Mouse (Mus musculus) urinary bladder, postnatal 4 days (tissue): ENCODE measurements around the gene Tmem190.
"Not testable (repeated sequence)": the region's sequence is repeated elsewhere in the genome, so short reads cannot be mapped to it uniquely, and the experiment has no call there.

Experiments used
- DNase-seq, 2 experiments: peaks; one replicate each; pipeline ENCODE4 v3.0.0; 2021 to 2022; ENCODE audit warnings: low spot score in 2 of 2

Tmem190 gene

DNA sequence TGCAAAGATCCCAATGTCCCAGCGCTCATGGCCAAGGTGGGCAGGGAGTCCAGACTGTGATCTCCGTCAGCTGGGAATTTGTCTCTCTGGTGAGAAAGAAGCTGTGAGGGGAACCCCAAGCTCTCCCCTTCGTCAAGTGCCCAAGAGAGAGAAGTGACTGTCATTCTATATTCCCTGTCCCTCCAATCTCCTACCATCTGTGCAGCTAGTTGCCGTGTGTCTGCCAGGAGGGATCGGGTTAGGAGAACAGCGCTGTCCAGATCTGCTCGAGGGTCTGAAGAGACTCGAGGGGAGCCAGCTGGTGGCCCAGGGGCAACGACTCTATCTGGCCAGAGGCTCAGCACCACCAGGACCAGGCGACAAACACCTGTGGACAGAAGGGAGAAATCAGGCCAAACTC is 6.6 kb upstream of the Tmem190 start:
- no peak for DNase-seq

DNA sequence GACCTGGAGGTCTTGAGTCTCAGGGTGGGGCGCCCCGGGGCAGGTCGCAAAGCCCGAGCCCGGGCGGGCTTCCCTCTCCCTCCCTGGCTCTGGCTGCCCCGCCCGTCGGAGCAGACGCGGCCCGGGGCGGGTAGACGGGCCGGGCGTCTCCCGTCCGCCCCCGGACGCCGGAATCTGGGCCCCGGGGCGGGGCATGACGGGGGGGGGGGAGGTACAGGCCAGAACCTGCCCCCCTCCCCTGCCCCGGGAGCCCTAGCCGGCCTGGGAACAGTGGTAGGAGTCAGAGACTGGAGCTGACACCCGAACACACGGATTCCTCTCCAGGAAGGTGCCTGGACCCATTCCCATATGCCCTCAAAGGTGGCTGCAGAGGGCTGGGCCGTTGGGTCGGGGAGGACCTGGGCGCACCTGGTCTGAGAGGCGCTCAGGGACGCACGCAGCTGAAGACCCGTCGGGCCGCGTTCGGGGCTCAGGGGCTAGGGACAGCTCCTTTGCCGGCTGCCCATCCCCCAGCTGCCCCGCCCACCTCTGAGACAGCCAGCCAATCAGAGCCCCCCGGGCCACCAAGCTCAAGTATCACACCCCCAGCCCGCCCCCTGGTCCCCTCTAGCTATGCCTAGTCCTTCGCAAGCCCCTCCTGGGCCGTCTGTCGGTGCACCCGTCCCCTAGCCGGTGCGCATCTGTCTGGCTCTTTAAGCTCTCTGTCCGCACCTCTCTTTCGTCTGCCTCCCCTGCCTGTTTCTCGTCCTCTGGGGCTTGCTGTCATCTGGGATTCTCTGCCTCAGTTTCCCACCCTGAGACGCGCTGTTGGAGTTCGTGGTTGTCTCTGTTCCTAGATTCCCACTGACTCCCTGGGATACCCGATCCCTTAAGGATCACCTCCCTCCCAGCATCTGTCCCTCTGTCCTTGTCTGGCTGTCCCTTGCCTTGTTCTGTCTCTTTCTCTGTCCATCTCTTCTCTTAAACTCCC is 5.6 kb upstream of the Tmem190 start:
- peak; percentile 63 to 81 for DNase-seq

DNA sequence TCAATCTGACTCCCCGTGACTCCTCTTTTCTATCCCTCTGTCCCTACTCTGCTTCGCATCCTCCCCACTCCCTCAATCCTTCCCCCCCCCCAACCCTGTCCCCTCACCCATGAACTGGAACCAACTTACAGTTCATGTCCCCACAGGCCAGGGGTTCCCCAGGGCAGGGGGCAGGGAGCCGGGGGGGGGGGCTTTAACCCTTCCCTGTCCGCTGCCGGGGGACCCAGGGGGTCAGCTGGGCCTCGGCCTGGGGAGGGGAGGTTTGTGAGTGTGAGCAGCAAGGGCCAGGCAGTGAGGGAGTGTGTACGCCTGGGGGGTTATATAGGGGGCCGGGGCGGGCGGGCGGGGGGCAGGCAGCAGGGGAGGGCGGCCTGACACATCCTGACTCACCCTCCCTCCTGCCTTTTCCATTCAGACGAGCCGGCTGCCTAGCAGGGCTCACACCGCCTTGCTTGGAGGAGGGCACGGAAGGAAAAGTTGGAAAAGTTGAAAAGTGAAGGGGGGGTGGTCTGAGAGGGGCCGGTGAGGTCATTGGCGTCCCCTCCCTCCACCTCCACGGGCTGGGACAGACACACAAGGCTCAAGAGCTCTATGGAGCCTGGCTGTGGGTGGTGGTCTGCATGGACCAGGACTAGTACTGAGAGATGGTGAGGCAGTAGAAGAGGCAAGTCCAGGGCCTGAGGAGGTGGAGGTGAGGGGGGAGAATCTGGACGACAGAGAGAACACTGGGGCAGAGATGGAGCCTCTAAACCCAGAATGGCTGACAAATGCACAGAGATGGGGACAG is 4.7 kb upstream of the Tmem190 start:
- DNase-seq = no peak

DNA sequence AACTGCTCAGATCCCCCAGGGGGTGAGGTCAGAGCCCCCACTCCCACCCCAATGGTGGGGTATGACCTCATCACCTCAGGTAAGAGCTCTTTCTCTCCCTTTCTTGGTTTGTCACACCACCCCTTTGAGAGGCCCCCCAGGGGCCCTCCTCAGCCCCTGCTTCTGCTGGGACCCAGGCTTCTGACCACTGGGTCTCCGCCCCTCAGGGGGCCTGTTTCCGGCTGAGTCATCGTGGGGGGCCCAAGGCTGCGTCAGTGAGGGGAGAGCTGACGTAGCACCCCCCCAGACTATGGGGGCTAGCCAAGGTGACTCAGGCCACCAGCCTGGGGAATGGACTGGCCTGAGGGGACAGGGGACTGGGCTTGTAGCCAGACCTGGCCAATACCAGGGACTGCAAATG is 2.8 kb upstream of the Tmem190 start:
- no peak for DNase-seq

DNA sequence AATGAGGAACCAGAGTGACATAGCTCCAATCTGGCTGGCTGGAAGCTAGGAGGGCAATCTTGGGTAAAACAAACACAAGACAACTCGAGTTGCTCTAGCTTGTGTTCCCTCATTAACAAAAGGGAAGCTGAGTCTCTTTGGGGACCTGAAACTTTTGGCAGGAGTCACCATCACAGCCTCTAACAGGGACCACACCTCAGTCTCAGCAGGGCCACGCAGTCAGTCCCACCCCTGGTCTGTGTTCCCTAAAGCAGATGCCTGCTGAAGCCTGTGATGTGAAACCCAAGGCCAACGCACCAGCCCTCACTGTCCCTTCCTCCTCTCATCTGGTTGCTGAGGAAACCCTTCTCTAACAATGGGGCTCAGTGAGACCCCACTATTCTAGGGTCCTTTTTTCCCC is 607 bp upstream of the Tmem190 start:
- DNase-seq = no peak

DNA sequence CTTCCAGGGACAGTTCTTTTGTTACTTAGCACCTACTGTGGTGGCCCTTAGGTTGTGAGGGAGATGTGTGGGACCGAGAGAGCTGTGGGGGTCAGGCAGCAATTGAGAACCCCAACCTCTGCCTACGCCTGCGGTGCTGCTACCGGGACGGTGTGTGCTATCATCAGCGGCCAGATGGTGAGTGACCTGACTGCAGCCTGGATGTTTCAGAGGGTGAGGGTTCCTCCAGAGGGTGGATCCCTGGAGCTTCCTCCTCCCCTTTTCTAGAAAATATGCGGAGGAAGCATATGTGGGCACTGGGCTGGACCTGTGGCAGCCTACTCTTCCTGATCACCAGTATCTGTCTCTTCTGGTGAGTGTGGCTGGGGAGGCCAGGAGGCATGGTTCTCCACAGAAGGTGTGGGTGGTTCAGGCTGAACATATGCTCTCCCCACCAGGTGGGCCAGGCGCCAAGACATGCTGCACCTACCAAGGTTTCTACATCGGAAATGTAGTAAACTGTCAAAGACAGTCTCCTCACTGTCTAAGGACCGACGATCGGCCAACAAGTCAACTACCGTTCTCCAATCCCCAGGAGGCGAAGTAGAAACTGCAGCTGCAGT is 1.0 kb downstream of the Tmem190 start:
- no peak for DNase-seq

DNA sequence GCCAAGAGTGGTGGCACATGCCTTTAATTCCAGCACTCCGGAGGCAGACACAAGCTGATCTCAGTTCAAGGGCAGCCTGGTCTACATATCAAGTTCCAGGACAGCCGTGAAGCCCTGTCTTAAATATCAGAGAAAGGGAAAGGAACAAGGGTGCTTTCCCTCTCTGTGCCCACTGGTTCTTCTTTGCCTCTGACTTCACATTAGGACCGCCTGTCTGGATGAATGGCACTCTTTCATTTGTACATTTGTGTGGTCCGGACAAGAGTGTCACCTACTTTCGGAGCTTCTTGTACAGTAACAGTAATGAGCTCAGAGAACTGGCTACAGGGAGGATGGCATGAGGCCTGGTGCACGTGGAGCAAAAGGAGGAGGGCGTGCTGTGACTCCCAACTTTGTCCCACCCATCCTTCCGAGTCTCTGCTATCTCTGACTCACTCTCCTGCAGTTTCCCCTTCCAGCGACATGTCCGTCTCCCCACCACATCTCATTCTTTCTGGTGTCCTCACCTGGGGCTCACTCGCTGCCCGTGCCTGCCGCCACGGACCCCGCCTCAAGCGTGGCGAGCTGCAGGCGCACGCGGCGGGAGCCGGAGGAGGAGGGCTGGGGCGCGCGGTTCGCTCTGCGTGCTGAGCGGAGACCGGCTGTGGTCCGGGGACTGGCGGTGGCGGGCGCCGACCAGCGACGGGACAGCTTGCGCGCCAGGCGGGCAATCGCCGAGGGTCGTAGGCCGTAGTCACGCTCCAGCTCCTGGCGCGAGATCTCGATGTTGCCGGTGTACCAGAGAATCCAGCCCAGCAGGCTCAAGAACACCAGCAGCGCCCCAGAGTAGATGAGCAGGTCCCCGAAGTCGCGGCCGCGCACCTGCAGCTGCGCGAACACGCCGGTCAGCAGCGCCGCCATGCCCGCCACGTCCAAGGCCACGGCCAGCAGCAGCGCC is 6.0 kb downstream of the Tmem190 start:
- DNase-seq = peak in 1 of 2 experiments; percentile 62

DNA sequence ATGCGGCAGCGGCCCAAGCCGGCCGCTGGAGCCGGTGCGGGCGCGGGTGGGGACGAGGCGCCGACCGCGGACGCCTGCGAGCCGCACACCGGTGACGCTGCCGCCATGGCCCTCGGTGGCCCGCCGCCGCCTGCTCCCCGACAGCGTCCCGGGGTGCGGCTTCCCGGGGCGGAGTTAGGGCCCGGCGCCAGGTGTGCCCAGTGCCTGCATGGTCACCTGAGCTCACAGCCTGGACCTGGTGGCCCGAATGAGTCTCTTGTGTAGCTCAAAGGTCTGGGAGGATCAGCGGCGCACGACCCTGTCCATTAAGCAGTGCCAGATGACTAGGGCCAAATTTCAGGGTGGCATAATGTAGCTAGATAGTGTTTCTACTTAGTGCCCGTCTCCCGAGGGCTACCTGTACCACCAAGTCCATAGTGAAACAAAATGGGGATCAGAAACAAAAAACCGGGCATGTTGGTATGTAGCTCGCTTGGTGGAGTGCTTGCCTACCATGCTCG is 6.7 kb downstream of the Tmem190 start, which contains the start of gene Tmem238:
Gene Tmem238 (minus strand): TSS at position 221 of the 500 bp plus-strand sequence.
- DNase-seq = peak in 1 of 2 experiments; percentile 57

DNA sequence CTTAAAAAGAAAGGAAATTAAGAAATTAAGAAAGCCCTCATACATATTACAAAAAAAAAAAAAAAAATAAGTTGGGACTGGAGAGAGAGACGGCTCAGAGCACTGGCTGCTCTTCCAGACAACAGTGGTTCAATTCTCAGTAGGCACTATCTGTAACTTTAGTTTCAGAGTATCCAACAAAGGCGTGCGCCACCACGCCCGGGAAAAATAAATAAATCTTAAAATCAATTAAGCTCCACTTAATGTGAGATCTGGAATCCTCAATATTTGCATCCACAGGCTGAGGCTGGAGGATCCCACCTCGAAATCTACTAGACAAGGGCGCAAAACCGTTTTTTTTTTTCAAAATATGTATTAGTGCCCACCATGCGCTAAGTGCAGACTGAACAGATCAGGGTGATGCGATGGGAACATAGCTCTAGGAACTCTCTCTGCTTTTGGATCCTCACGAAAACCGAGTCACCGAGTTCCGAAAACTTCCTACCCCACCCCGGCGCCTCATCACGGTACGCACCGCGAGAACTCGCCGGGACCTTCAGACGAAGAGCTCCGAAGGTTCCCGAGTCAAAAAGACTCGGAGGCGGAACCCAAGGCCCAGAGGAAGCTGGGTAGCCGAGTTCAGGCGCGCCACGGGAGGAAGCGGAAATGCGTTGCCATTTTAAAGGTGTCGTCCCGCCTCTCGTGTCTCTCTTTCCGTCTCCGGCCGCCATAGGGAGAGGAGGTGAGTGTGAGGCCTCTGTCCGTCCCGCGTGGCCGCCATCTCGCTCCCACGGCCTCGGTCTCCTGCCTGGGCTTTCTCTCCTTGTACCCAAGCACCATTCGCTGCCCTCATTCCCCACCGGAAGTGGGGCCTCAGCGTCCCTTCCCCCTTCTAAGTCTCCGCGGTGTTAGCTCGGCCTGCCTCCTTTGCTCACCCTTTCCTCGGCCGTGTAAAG is 9.8 kb downstream of the Tmem190 start, which contains the start of gene Rpl28:
Gene Rpl28 (plus strand): TSS at position 597 of the 935 bp plus-strand sequence.
- peak; percentile 94 to 96 for DNase-seq

DNA sequence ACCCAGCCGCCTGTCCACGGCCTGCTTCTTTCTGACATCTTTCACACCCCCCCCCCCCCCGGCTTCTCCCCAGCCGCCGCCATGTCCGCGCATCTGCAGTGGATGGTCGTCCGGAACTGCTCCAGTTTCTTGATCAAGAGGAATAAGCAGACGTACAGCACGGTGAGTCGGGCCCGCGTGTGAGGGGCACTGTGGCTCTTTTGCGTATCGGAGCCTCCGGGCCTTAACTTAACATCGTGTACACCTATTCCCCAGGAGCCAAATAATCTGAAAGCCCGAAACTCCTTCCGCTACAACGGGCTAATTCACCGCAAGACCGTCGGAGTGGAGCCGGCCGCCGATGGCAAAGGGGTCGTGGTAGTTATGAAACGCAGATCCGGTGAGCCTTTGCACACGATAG is 10.5 kb downstream of the Tmem190 start:
- DNase-seq = not testable (repeated sequence)

DNA sequence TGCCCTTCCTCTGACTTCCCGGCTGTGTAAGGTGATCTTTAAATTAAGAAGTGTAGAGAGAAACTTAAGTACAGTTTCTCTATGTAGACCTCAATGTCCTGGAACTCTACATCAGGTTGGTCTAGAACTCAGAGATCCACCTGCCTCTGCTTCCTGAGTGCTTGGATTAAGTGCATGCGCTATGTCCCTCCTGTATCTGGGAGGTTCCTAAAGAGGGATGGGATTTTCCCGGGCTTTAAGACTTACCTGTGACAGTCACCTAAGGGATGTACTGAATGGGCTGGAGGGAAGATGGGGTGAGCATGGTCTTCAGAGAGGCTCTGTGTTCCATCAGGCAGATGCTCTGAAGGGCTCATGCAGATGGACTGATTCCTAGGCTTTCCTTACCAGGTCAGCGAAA is 10.9 kb downstream of the Tmem190 start:
- no peak for DNase-seq

DNA sequence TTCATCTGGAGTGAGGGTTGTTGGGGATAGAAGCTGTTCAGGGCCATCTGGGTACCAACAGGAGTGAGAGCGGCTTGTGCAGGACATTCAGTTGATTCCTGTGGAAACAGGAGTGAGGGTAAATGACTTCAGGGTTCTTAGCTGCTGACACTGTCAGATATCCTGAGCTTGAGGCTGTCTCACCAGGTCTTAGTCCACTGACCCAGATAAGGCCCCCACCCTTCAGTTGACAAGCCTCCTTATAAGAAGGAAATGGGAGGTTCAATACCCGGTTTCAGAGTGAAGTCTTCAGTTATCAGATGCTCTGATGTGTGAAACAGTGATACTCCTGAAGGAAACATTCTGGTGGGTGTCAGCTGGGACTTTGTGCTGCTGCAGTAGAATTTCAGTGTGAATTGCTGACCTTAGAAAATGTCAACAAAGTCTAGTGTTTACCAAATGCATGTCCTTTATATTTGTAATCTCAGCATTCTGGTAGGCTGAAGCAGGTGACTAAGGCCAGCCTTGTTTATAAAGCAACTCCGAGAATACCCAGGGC is 12.0 kb downstream of the Tmem190 start:
- DNase-seq = no peak

DNA sequence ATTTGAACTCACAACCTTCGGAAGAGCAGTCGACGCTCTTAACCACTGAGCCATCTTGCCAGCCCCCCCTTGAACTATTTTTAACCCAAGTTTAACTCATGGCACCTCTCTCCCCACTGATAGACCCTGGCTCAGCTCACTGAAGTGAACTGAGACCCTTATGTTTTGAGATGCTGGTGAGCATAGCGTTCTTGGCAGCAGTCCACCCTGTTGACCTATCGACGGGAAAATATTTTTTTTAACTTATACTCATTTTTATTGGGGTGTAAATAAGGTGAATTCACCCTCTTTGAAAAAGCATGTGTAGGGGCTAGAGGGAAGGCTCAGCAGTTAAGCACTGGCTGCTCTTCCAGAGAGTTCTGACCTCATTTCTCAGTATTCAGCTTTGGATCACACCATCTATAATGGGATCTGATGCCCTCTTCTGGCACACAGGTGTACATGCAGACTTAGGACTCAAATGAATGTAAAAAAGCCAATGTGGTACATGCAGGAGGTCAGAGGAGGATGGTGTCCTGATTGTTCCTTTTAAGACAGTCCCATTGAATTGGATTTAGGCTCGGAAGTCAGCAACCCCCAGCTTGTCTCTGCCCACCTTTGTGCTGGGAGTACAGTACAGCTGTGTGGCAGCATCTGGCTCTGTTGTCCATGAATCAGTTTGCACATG is 13.2 kb downstream of the Tmem190 start:
- DNase-seq = no peak

DNA sequence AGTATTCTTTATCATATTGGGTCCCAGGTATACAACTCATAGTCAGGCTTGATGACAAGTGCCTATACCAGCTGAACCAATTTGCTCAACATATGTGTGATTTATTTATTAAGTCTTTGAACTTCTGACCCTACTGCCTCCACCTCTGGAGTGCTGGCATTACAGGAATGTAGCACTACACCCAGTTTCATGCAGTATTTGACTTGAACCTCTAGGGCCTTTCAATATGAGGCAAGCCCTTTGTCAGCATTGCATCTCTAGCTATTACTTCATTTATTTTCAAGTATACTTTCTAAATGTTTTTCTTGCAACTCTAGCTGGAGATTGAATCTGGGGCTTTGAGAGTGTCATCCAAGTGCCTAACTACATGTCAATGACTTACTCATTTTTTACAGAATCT is 19.5 kb downstream of the Tmem190 start:
- no peak for DNase-seq

DNA sequence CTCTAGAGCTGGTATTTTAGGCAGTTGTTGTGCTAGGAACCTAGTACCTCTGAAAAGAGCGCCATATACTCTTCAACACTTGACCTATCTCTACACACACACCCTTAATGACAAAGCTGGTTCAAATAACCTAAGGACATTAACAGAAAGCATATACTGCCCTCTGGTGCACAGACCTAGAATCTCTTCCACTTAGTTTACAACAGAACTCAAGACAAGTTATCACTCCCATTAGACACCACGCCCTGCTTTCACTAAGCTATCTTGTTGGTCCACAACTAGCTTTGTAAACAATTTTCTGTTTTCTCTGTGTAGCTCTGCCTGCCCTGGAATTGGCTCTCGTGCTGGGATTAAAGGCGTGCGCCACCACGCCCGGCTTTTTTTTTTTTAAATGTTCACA is 24.0 kb downstream of the Tmem190 start:
- DNase-seq = no peak

DNA sequence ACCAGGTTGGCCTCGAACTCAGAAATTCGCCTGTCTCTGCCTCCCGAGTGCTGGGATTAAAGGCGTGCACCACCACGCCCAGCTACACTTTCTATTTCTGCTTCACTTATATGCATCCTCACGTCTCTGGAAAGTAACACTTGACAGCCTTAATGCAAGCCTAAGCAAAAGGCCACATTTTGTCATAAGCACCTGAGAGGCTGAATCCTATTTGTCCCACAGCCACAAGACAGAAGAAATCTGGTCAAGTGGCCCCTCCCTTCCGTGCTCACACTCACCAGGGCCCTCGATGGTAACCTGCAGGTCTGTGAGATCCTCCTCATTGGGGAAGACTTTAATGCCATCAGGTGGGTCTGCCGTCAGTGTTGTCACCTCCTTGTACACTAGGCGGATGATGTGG is 28.4 kb downstream of the Tmem190 start:
- DNase-seq = not testable (repeated sequence)

DNA sequence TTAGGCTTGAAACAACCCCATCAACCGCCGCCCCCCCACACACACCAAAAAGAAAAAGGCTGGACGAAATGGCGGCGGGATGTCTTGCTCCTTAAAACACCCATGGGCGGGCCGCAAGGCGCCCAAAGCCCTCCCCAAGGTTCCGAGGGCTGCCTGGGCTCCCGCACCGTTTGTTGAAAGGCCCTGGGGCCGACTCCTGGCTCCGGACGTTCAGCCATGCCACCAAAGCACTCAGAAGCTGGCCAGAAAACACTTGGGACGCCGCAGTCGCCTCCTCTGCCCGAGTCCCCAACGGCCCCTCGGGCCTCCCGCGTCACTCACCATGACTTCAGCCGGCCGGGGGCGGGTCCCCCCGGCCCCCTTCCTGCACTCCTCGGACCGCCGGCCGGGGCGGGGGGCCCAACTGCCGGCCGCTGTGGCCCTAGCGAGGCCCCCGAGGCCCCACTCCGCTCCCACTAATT is 29.1 kb downstream of the Tmem190 start:
- no peak for DNase-seq

DNA sequence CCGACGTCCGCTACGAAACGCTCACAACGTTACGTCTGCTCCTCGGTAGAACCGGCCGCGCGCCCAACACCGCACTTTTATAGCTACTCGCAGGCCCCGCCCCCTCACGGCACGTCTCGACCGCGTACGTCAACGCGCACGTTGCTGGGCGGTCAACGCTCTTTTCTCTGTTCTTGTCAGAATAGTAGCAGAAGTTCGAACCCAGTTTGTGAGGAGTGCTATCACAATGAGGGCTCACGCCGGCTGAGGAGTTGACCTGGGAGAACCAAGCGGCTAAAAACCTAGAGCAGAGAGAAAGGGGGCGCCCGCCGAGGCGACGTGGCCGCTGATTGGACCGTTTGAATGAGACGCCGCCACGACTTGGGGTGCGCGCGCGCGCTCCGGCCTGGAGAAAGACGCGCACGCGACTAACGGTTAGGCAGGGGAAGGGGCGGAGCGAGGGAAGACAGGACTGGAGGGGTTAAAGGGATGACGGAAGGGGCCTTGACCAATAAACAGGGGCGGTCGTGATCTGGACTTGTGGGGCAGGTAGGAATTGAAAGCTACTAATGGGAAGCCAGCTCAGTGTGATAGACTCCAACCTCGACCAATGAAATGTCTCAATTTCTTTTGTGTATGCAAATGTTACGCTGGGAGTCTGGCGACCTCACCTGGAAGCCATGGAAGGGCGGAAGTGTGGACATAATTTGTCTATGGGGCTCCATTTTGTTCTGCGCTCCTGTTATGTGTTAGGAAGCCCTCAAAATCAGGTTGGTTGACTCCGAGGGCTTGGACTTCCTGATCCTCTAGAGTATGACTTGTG is 29.8 kb downstream of the Tmem190 start, which contains the start of gene Ube2s:
Gene Ube2s (minus strand): TSS at position 288 of the 802 bp plus-strand sequence.
- DNase-seq = peak; percentile 98 to 99
